Mouse (Mus musculus) heart, postnatal 0 days (tissue): ENCODE results near the gene Map2k4.

Experiments used
- CTCF ChIP-seq: IDR thresholded peaks from 2 replicates; pipeline ENCODE4 v1.5.1; 2016; ENCODE audit warnings: antibody characterized with exemption, control low read depth, low read depth
- EP300 ChIP-seq: IDR thresholded peaks from 2 replicates; pipeline ENCODE4 v1.6.1; 2016; ENCODE audit warnings: antibody characterized with exemption, low read depth

DNA sequence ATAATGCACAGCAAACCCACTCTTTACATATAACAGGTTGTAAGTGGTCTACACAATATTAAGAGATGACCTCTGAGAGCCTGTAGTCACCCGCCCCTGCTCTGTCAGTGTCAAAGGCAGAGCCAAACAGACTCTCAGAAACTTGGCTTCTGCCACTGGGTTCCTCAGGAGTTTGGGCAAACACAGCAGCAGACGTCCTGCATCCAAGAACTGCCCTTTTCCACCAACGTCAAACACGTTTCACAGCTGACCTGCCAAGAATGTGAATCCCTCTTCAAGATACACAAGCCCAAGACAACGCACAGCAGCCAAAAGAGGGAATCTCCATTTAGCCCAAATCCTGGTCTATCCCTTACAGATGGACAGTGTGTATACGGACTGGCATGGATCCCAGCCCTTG lies 147.8 kb downstream of the Map2k4 start:
- TF ChIP-seq CTCF (no peak), EP300 (no peak)
